Mouse (Mus musculus) liver, adult (tissue): ENCODE data around the gene Igfbpl1.

Experiments used
- GATA4 ChIP-seq: IDR thresholded peaks from 2 replicates; pipeline ENCODE4 v1.6.1; 2014; ENCODE audit warnings: mild to moderate bottlenecking, low read length; ENCODE audit not compliant: insufficient replicate concordance

Igfbpl1 gene

DNA sequence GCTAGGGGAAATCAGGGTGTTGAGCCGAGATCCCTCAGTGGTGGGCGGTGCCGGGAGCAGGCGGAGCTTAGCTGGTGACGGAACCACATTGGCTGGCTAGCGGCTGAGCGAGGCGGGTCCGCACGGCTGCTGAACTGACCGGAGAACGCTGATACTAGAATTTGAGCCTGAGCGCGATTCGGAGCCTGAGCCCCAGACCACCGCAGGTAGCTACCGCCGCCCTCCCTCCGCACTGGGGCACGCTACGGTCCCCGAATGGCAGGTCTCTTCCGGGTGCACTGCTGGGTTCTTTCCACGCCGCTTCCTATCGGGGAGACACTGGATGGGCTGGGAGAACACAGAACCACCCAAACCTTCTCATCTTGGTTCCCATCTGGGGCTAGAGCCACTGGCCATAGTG lies 27.8 kb downstream of the Igfbpl1 start, which contains the start of gene Aldh1b1:
TSS of gene Aldh1b1 (plus strand) at position 59 of the 400 bp plus-strand sequence.
- no peak for TF ChIP-seq GATA4

DNA sequence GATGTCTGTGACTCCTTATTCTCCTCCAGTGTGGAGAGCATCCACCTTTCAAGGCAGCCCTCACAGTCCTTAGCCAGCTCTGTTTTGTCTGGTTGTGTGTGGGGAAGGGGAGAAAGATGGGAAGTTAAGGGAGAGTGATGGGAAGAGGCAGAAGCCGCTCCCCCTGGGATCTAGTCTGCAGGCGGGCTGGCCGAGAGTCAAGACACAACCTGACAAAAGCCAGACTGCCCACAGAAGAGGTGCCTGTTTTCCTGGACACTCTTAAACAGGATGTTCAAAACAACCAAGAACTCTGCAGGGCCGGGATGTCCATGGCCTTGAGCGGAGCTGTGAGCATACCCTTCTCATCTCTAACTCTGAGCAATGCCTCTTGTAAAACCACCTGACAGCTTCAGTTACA lies 30.0 kb downstream of the Igfbpl1 start:
- no peak for TF ChIP-seq GATA4

DNA sequence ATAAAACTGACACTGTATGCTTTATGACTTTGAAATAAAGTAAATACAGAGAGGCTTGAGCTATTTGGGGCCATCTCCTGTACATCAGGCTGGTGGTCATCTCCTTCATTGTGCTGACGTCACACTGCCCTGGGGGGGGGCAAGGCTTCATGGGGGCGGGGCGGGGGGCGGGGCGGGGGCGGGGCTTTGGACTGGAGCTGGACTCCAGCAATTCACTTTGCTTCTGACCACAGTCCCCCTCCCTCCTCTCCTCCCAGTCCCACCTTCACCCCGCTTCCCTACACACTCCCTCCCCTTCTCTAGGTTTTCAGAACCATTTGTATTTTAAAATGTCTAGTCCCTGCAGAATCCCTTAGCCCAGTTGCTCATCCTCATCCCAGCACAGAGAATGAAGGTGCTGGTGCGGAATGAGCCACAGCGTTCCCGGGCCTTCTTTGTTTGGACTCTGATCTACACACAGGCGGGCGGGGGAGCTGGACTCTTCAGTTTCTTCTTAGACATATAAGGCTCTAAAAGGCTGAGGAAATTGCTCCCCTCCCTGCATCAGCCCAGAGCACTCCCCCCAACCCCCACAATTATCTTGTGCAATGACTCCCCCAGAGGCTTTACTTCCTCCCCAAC lies 31.4 kb downstream of the Igfbpl1 start:
- TF ChIP-seq GATA4: no peak

DNA sequence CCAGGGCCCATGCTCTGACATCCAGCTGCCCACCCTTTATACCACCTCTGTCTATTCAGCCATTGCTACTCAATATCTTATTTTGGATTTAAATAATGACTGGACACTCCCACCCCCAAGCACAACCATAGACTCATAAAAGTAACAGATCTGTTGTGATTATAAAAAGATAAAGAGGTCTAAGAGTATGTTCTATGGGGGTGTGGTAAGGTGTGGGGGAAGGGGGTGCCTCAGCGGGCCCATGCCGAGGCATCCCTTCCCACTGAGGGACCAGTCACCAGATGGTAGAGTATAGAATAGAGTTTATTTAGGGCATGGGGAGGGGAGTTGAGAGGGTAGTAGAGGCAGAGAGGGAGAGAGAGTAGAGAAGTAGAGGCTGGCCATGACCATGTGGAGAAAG lies 36.7 kb downstream of the Igfbpl1 start:
- no peak for TF ChIP-seq GATA4

DNA sequence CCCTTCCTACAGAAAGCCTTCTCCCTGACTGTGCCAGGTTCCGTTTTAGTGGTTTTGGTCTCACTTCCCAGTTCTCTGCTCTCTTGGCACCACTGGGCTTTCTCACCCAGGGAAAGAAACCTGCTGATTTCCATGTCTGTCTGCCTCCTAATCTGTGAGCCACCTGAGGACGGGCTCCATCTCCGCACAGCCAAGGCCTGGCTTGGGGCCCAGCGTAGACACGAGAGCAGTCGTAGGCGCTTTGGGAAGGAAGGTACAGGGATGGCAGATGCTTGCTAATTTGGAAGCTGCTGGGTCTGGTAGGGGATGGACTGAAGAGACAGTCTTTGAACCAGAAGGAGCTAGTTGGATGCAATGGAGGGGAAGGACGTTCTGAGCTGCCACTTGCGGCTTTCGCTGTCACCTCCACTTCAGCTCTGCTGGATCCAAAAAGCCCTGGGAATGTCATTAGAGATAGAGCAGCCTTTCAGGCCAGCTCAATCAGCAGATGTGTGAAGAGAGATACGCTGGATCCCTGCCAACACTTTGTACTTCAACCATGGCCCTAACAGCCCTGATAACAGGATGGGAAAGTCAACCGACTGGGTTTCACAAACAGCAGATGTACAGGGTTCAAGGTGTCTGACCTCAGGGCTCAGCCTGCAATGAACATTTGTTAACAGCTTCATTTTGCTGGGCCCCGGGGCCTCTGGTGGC lies 37.3 kb downstream of the Igfbpl1 start:
- peak; percentile 59; the same call in 1 of the 2 replicates for TF ChIP-seq GATA4

DNA sequence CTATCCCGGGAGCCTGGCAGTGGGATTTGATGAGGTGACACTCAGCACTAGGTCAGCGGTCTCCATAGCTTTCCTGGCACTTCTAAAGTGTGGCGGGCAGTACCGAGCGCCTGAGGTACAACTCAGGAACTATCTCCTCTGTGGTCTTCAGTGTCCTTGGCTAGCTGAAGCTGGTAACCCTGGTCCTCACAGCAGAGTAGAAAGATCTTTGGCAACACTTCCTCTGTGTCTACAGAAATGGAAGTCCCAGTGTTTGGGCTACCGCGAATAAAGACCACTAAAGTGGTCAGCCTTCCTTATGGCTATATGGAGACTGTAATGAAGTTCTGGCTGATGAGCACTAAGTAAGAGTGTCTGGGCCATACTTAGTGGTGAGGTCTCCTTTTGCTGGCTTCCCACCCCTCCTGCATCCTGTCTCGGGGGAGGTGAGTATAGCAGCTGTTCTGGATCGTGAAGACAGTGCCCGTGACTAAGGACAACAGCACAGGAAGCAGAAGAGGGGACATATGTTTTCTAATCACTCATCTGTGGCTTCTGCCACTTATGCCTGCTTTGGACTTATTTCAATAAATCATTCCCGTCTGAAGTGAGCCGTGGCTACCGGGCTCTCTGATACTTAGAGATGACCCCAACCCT lies 38.2 kb downstream of the Igfbpl1 start:
- no peak for TF ChIP-seq GATA4

DNA sequence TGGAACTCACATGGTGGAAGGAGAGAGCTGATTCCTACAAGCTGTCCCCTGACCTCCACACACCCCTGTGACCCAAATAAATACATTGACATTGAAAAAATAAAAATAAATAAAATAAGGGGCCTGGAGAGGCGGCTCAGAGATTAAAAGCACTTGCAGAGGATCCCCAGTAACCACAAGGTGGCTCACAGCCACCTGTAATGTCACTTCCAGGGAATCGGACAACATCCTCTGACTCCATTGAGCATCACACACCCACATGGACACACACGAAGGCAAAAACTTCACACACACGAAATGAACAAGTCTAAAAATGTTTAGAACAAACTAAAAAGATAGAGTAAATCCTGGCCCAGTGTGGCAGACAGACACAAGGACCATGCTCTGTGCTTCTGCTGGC lies 40.0 kb downstream of the Igfbpl1 start:
- no peak for TF ChIP-seq GATA4

DNA sequence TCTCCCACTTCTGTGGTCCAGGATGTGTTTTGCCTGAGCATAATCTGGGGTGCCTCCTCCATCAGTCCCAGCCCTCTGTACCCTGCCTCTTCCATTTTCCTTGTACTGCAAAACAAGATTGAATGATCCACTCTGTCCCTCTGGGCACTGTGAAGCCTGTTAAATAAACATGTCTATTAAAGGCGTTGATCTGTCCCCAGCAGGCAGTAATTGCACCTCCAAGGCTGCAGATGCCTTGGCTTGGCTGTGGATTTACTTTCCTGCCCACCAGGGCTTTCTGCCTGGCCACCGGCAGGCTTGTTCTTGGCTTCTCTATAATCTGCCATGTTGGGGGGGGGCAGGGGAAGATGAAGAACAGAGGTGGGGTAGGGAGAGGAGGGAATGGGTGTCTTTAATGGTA lies 40.8 kb downstream of the Igfbpl1 start:
- TF ChIP-seq GATA4: no peak

DNA sequence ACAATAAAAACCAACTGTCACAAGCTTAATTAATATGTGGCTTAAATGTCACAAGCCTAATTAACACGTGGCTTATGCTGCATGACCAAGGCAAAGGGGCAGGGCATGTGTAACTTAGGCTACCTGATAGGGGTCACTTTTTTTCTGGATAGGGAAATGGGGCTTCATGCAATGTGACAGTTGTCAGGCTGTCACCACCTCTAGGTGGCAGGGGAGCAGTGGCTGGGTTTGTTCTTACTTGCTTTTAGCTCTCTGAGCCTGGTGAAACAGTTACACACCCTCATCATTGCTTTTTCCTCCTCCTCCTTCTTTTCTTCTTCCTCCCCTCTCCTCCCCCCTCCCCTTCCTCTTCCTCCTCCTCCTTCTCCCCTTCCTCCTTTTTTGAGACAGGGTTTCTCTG lies 43.1 kb downstream of the Igfbpl1 start:
- TF ChIP-seq GATA4: no peak

DNA sequence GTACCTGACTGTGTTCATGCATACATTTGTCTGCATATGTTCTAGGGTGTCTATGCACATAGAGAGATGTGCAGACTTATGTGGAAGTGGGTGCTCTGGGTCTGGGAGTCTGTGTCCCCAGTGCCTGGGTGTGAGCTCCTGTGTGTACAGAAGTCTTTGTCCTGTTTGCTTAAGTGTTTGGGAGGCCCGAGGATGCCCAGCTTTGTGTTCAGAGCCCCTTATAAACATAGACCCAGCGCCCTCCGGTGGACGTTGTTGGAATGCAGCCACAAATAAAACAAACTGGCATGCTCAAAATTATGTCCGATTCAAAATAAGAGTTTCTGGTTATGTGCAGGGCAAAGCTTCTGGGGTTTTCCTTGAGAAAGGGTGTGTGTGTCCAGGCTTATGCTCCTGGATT lies 55.1 kb downstream of the Igfbpl1 start:
- no peak for TF ChIP-seq GATA4

DNA sequence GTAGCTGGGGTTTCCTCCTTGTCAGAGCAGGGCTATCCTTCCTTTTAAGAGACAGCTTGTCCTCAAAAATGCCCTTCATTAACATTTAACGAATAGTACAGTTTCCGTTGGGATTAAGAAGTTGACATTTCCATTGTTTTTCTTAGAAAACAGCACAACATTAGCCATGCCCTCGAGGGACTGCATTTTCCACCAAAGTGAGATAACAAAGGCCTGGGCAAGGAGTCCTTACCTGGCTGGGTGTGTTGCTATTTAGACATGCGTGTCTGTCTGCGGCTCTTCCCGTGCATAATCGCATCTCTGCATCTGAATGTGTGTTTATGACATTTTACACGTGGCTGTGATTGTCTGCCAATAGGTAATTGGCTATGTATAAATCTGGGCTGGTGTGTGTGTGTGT lies 55.5 kb downstream of the Igfbpl1 start:
- no peak for TF ChIP-seq GATA4

DNA sequence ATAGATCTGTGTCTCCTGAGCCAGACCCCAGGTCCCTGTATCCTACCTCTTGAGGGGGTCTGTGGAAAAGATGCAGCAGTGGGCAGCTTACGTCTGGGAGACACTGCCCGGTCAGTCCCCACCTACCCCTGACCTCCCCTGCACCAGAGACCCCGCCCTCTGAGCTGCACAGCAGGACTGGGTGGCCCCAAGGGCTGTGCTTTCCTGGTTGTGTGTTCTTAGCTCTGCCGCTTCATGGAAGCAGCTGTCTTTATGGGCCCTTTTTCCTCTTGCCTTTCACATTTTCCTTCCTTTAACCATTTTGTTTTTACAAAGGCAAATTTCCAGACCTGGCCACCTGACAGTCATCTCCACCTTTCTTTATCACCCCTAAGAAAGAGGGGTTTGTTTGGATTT lies 56.1 kb downstream of the Igfbpl1 start:
- no peak for TF ChIP-seq GATA4

DNA sequence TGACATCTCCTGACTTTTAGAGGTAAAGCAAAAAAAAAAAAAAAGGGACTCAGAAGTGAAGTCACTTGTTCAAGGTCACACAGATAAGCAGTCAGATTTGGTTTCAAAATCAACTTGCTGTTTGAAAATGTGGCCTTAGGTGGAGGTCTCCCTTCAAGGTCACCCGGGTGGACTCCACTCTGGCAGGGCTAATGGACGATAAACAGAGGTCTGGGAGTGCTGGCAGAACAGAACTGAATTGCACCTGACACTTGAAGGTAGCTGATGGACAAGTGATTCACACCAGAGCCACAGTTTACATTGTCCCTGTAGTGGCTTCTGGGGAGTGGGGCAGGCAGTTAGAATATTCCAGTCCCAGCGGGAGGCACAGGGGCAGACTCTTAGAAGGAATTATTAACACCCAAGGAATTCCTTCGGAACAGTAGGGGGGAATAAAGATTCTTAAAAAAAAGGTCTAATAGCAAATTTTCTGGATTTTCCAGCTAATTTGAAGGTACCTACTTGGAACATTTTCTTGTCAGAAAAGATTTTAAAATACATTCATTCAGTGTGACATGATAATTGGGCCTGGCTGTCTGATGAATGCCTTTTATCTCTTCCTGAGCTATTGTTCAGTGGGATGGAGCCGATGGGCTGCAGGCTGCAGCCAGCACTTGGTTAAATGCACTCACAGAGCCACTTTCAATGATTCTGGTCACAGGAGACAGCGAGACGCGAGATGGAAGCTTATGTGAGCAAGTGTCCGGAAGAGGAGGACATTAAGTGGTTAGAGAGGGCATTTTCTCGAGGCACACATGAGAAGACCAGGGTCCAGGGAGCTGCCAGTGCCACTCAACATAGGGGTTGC lies 56.7 kb downstream of the Igfbpl1 start:
- no peak for TF ChIP-seq GATA4

DNA sequence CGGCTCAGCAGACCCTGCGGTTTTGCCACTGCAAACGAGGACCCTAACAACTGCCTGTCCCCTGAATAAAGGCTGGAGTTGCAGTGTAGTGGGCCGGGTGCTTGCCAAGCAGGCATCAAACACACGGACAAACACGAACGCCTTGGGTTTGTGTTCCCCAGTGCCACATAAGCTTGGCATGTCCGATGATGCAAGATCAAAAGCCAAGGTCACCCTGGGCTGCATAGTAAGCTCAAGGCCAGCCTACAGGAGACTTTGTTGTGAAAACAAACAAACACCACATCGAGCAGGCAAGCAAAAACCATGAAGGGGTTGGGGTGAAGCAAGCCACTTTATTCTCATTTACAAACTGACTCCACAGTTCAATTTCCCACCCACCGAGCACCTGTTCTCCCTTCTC lies 57.6 kb downstream of the Igfbpl1 start:
- TF ChIP-seq GATA4: no peak

DNA sequence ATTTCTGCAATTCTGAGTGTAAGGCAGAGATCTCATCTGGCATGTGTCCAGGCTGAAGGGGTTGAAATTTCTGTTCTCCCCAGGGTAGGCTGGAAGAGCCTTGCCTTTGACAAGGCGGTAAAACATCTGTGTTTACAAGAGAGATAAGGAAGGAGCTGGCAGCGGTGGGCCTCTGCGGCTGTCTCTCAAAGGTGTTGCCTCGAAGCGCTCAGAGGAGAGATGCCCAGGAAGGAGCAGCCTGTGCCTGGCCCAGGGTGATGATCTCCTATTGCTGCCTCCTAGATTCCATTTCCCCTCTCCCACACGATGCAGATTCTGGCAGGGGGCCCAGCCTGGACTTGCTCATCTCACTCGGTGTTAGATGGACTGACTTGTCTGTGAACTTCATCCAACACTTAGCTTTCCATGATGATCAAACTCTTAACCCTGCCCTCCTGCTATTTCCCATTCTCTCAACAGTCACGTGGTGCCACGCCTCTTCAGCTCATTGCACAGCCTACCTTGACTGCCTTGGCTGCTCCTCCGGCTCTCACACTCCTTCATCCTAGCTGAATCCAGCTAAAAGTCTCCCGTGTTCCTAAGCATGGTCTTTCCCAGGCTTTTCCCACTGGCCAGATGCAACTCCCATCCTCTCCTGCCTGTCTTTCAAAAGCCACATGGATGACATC lies 58.7 kb downstream of the Igfbpl1 start:
- TF ChIP-seq GATA4: no peak

DNA sequence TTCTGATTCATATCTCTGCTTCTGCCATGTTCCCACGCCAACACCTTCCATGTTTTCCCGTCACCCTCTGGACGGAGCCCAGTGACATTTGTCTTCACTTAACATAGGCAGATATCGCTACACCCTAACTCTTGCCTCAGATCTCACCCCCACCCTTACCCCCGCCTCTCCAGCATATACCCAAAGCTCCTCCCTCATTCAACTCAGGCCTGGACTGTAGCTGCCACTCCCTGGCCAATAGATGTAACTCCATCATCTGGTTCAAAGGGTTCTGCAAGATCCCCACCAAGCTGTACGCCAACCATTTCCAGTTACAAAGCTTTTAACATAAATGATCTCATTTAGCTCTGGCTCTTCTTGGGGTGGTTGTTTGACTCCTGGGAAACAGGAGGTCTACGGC lies 59.9 kb downstream of the Igfbpl1 start:
- TF ChIP-seq GATA4: no peak
